Mouse (Mus musculus) C3H10T1/2 (cell line): Measurements from ENCODE around the gene Htr6. TPM values are rescaled to one million over a fixed set of nuclear protein-coding genes. Genes with fewer than 3 reads are reported as not detected.

ENCODE experiments used
- polyA plus RNA-seq, 2 experiments: library from polyadenylated mRNA; unstranded; fragments of >200 nt; fragmentation: generic; extraction: Trizol; gene quantifications; one replicate each; pipeline ENCODE4 v1.2.1; 2012; ENCODE audit warnings: missing spikeins in 2 of 2

Htr6 gene
- polyA plus RNA-seq: under 1 TPM; 0.02 to 0.06 TPM

GRCm38 (mm10) chr4:139075041-139075711, at the start of gene Htr6:
Gene Htr6, minus strand, starts transcription at chr4:139075570.

DNA sequence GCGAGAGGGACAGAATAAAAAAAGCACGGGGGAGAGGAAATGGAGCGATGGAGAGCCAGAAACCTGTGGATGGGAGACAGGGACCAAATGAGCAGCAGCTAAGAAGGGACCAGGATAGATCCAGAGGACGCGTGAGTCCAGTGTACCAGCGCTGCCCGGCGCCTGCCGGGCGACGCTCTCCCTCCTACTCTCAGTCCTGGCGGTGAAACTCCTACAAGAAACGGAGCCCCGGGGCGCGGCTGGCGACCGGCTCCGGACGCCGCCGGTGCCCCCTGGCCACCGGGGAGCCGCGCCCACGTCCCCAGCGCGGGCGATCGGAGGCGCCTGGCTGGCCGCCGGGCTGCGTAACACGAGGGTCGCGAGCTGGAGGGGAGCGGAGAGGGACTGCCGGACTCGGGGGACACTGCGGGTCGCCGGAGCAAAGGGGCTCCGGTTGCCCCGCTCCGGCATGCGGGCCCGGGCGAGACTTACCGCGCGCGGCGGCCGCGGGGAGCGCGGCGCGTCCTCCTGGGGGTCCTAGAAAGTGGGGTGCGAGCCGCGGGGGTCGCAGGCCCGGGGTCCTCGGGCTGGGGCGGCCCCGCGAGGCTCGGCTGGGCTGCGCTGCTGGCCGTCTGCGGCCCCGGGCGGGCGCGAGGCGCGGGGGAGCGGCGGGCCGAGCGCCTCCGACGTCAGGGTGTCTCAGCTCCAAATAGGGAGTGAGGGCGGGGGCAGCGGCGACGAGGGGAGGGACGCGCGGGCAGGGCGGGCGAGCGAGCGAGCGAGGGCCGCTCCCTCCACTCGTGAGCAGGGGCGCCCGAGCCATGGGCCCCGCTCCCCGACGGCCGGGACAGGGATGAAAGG, 17.2 kb upstream of the Htr6 start, which contains the start of gene Nbl1:
Gene Nbl1 (minus strand): TSS at position 638 of the 840 bp plus-strand sequence.

Other genes with a start within 250 kb of the Htr6 start
- under 1 TPM in 1 of 2 experiments, not detected in 1; 0.26 TPM for gene Pla2g5, start 212.1 kb downstream of the Htr6 start, polyA plus RNA-seq
- gene Gm13030, start 201.6 kb downstream of the Htr6 start, polyA plus RNA-seq: not detected
- under 1 TPM in 1 of 2 experiments, not detected in 1; 0.20 TPM for gene Pla2g2e, start 197.6 kb downstream of the Htr6 start, polyA plus RNA-seq
- 1 to 10 TPM; 2.9 to 3.7 TPM for gene Otud3, start 161.6 kb downstream of the Htr6 start, polyA plus RNA-seq
- not detected for gene Rnf186, start 108.5 kb downstream of the Htr6 start, polyA plus RNA-seq
- gene Tmco4, start 102.7 kb downstream of the Htr6 start, polyA plus RNA-seq: 1 to 10 TPM; 2.8 to 5.1 TPM
- 10 to 100 TPM; 10.7 to 97.5 TPM for gene Nbl1, start 17.4 kb upstream of the Htr6 start, polyA plus RNA-seq
- gene Minos1, start 55.5 kb upstream of the Htr6 start, polyA plus RNA-seq: 100 to 1,000 TPM; 182 to 240 TPM
- 100 to 1,000 TPM; 162 to 232 TPM for gene Capzb, start 117.3 kb upstream of the Htr6 start, polyA plus RNA-seq
- gene Pqlc2, start 235.1 kb upstream of the Htr6 start, polyA plus RNA-seq: 1 to 10 TPM; 4.3 to 4.9 TPM
- gene Akr7a5, start 235.2 kb upstream of the Htr6 start, polyA plus RNA-seq: 100 to 1,000 TPM; 108 to 114 TPM